Mouse (Mus musculus) embryo, embryonic 10.5 days (tissue): Measurements from ENCODE around the gene Brpf1.
"Not testable (repeated sequence)": the region's sequence is repeated elsewhere in the genome, so short reads cannot be mapped to it uniquely, and the experiment has no call there.

Experiments used
- DNase-seq: peaks from one replicate; pipeline ENCODE4 v3.0.0-alpha.2; 2015; ENCODE audit warnings: low spot score

Brpf1 gene

DNA sequence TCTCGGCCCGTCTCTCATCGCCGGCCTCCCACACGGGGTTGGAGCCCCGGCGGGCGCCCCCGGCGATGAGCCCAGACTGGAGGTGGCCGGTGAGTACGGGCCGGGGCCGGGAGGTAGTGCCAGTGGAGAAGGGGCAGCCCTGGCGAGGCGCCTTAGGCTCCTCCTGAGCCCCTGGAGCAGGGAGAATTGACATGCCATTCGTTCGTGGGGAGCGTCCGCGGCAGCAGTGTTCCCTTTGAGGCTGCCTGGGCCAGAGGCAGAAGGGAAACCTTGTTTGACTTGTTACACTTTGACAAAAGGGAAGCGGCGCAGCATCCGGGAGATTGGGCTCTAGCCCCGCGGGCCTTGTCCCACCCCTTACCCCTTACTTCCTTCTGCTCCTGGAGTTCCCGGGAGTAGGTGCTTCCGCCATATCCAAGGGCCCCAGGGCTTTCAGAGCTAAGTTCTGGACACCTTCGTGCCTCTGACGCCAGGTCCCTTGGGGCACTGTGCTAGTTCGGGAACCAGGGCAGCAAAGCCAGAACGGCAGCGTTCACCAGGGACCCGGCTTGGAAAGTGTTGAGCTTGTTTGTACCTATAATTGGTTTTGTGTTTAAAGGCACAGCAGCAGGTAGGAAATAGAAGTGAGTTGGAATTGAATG, 664 bp downstream of the Brpf1 start:
- DNase-seq, result peak; percentile 47

DNA sequence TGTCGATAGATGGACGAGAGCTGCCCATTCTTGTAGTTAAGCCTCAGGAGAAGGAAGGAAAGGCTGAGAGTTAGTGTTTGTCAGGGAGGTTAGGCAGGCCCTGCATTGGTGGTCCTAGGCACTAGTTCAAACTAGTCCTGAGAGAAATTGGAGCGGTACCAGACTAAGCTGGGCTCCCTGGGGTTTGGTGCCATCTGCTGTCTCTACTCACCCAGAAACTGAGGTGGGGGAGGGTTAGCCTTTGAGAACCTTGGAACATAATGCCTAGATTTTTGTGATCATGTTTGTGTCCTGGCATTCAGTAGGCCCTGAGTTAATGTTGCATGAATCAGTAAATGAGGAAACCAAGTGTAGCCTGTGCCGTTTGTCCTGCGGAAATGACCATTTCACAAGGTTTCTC, 1.2 kb downstream of the Brpf1 start:
- DNase-seq, result peak; percentile 39

DNA sequence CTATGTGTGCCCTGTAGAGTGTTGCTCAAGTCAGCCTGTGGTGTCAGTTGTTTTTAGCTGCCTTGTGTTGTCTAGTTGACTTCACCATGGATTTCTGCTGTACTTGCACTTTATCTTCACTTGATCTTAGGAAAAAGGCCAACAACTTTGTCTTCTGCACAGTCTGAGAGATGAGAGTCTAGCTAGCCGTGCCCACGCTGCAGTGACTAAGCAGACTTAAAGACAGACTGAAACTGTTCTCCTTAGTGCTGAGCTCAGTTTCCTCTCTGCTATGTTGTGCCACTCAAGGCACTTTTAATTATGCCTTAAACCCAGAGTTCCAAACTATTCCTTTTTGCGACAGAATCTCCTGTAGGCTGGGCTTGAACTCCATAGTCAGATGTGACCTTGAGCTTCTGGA, 9.0 kb downstream of the Brpf1 start:
- no peak for DNase-seq

DNA sequence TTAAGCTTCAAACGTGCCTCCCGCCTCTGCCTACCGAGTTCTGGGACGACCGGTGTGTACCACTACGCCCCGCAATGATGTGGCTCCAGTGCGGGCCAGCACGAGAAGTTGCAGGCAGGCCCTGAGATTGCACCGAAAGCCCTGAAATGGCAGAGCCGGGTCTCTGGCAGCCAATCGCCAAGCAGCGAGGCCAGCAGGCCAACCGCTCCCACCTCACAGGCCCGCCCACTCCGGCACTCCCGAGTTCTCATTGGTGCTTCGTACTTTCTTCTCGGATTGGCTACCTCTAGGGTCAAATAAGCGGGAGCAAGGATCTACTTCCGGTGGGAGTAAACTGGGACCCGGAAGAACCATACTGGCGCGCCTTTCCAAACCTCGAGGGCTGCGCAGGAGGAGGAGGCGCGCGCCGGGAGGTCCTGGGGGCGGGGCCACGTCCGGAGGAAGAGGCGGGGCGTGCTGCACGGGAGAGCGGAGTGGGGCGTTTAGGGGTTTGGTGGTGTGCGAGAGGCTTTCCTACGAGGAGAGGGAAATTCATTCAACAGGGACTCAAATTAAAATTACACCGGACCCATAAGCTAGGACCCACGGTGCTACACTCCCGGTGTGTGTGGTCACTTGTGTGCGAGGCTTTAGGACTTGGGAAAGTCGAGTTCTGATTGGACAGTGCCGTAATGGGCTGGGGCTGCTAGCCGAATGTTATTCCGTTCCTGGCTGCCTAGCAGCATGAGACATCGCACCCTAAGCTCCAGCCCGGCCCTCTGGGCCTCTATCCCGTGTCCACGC, 19.8 kb downstream of the Brpf1 start, which contains the start of gene Ogg1:
Gene Ogg1 (plus strand): TSS at position 440 of the 783 bp plus-strand sequence.
- DNase-seq, result peak; percentile 99

DNA sequence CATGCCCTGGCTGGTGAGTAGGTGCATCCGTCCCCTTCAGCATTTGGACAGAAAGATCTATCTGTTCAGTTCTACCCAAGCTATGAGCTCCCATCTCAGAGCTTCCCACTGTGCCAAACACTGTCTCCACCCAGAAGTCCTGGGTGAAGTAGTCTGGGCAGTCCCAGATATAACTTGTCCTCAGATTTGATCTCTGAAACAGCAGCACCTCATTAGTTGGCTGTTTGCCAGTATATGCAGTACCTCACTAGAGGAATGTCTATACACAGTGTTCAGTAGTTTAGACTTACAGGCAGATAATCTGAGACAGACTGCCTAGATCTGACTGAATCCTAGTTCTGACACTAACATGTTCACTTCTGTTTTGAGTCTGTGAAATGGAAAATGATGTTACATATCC, 22.5 kb downstream of the Brpf1 start:
- no peak for DNase-seq

DNA sequence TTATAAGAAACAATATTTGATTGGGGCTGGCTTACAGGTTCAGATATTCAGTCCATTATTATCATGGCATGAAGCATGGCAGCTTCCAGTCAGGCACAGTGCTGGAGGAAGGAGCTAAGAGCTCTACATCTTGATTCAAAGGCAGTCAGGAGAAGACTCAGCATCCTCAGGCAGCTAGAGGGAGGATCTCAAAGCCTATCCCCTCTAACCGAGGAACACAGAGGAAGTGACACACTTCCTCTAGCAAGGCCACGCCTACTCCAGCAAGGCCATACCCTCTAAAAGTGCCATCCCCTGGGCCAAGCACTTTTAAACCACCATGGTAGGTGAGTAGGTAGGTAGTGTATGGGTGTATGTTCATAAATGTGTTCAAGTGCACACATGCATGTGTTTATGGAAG, 23.6 kb downstream of the Brpf1 start:
- no peak for DNase-seq

DNA sequence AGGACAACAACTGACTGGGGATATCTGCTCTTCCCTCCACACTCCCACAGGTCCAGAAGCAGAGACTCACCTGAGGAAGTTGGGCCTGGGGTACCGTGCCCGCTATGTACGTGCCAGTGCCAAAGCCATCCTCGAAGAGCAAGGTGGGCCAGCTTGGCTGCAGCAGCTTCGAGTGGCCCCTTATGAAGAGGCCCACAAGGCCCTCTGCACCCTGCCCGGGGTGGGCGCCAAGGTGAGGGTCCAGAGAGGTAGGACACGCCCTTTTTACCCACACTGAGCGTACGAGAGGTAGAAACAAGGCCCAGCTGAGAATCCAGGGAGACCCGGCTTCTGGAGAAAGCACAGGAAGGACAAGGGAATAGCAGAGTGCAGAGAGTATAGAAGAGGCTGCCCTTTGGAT, 24.8 kb downstream of the Brpf1 start:
- no peak for DNase-seq

DNA sequence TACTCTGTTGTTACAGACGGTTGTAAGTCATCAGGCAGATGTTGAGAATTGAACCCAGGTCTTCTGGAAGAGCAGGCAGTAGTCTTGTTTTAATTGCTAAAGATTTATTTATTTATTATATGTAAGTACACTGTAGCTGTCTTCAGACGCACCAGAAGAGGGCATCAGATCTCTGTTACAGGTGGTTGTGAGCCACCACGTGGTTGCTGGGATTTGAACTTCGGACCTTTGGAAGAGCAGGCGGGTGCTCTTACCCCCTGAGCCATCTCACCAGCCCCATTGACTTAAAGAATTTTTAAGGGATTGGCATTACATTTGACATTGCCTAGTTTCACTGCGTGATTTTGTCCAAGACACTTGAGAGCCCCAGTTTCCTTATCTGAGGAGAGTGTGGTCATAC, 25.8 kb downstream of the Brpf1 start:
- not testable (repeated sequence) for DNase-seq

DNA sequence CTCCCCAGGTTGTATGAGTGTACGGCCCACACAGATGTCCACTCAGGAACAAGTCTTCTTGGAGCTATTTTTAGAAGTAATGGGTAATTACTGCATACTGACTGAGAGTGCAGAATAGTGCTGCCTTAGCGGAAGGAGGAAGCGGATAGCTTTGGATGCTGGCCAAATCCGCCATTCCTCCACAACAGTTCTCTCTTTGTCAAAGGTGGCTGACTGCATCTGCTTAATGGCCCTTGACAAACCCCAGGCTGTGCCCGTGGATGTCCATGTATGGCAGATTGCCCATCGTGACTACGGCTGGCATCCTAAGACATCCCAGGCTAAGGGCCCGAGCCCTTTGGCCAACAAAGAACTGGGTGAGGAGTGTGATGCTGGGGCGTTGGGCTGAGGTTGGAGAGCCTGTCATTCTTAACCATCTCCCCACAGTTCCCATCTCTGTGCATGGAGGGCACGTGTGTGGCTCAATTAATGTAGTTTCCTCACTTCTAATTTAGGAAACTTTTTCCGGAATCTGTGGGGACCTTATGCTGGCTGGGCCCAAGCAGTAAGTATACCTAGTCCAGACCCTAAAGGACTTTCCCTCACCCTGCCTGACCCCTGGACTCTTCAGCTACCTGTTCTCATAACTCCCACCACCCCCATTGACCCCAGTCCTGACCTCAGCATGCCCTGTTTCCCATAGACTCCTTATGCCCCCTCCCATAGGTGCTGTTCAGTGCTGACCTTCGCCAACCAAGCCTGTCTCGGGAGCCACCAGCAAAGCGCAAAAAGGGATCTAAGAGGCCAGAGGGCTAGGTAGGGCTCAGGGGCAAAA, 26.4 kb downstream of the Brpf1 start:
- DNase-seq, result no peak

DNA sequence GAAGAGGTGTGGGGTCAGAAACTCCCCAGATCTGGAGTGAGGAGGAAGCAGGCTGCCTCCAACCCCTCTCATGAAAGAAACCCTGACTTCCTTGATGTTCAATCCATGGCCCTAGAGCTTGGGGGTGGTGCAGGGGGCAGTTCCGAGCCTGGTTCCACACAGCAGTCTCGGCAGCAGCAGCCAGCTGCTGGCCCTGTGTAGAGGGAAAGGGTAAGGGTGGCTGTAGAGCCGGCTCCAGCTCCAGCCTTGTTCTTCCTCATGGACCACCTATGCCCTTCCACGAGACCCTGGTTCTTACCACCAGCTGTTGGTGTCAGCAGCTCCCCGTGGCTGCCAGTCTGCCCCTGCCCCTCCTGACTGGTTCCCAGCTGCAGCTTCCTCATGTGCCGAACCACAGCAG, 27.3 kb downstream of the Brpf1 start:
- DNase-seq, result no peak

DNA sequence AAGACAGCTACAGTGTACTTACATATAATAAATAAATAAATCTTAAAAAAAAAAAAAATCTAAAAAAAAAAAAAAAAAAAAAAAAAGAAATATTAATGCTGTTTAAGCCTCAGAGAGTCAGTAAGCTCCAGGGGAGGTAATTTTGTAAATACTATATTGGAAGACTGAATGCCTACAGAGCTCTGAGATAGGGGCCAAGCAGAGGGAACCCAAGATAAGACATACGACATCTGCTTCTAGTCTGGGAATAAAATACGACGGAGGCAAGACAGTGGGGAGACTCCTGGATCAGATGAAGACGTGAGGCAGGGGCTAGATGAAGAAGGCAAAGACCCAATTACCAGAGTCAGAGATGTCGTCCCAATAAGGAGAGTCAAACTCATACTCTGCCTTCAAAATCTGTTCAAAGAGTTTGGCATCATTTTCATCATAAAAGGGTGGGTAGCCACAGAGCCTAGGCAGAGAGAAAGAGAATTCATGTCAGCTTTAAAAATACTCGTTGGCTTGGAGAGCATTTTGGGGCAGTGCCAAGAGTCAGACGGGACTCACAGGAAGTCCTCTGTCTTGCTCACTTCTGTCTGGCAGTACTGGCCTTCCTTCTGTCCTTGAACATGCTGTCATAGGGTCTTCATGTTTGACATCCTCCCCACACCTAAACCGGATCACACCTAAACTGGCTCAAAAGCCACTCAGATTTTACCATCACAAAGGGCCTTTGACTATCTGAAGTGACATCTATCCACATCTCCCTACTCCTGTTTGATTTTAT, 30.1 kb downstream of the Brpf1 start:
- no peak for DNase-seq

DNA sequence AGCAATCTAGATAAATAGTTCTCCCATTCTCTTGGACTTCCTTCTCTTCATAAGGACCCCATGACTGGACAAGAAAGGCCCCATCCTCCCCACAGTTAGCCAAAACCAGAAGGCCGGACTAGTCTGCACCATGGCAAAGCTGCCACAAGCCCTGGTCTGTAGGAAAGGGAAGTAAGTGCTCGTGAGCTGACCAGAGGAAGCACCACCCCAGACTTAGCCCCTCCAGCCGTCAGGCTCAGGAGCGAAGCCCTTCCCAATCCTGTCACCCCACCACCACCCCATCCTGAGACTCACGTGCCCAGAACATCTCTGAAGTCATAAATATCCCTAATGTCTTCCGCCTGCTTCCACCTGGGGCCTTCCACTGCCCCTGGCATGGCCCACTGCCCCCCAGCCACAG, 34.6 kb downstream of the Brpf1 start:
- DNase-seq, result no peak

DNA sequence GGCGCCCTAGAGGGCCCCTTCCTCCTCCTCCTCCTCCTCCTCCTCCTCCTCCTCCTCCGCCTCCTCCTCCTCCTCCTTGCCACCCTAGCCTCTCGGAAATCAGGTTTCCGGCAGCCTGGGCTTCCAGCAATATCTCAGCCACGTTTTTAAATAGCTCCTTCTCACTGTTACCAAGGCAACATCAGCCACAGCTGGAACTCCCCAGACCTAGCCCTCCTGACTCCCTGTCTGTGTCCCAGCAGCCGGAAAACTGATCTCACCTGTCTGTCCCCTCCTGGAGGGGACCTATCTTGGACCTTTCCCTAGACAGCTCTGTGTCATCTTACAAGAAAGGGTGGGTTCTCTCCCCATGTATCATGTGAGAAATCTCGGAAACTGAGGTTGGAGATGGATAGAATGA, 35.4 kb downstream of the Brpf1 start:
- DNase-seq, result no peak

DNA sequence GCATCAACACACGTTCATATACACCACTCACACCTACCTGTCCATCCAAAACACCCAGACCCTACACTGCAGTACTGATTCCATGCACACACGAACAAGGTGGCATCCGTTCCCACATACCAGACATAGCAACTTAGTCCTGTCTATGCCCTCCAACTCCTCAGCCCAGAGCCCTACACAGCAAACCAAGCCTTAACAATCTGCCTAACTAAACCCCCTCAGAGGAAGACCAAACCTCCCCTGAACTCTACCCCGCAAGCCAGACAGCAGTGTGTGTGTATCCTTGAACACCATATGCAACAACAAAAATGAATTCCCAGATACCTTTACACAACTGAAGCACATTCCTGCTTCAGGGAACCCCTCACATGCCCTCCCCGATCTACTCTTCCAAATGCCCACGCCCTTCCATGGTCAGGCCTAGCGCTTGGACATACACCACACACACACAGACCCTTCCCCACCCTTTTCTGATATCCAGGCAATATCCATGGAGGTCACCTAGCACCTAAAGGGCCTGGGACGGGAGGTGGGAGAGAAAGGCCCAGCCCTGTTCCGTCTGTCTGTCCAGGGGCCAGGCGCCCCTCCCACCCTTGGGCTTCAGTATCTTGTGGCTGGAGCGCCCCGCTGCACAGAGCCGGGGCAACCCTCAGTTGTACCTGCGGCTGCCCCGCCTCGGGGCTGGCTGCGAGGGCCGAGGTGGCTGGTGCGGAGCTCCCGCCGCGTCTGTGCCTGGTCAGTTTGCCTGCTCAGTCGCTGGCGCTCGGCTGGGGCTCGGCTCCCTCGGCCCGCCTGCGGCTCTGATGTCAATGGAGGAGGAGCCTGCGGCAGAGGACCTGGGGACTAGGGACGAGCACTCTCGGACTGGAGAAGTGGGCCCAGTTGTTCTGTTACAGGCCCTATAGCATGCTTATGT, 36.5 kb downstream of the Brpf1 start, which contains the start of gene Camk1:
Gene Camk1 (minus strand): TSS at position 808 of the 916 bp plus-strand sequence.
- DNase-seq, result peak; percentile 75

DNA sequence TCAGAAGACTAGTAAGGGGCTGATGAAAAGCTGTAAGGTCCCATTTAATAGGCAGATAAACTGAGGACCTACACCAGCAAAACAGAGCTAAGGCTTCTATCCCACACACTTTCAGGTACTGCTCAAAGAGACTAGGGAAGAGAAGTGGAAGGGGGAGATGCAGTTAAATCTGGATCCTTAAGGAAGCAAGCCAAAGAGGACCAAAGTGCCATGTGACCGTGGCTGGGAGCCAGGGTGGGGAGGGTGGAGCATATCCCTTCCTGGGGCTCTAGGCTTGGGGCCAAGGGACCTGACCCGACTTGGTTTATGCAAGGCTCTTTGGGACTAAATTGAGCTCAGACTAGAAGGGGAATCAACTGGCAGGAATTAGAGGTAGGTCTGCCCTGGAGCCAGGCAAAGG, 37.4 kb downstream of the Brpf1 start:
- DNase-seq, result no peak

DNA sequence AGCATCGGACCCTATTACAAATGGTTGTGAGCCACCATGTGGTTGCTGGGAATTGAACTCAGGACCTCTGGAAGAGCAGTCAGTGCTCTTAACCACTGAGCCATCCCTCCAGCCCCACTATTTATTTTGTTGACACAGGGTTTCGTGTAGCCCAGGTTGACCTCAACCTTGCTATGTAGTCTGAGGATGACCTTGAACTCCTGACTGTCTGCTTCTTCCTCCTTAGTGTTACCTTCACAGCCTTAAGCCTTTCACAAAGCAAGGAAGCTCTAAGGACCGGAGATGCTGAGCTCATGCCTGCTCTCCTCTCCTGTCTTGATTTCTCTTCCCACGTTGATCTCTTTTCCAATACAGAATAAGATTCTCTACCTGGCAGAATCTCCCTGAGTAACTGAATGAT, 40.0 kb downstream of the Brpf1 start:
- DNase-seq, result no peak

DNA sequence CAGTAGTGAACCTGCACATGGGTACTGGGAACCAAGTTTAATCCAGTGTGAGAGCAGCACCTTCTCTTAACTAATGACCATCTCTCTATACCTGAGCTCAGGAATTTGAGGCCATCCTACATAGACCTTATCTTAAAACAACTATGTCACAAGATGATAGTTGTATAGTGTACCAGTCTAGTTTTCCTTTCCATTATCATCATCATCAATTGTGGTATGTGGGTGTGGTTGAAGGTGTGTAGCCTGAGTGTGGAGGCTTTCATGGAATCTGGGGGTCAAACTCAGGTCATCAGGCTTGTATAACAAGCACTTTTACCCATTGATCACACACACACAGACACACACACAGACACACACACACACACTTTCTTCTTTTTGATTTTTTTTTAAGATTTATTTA, 43.6 kb downstream of the Brpf1 start:
- no peak for DNase-seq

DNA sequence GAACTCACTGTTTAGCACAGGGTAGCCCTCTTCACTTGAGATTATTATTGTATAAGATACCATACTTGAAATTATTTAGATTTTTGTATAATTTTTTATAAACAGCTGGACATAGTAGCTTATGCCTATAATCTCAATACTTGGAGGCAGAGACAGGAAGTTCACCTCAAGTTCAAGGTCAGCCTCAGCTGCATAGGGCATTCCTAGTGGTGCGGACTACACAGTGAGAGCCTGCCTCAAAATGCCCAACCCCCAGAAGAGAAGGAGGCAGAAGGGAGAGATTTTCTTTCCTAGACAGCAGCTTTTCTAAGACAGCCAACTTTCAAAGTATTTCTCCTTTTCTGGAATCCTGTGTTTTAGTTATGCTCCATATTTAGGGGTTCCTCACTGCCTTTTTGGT, 44.2 kb downstream of the Brpf1 start:
- DNase-seq, result no peak

DNA sequence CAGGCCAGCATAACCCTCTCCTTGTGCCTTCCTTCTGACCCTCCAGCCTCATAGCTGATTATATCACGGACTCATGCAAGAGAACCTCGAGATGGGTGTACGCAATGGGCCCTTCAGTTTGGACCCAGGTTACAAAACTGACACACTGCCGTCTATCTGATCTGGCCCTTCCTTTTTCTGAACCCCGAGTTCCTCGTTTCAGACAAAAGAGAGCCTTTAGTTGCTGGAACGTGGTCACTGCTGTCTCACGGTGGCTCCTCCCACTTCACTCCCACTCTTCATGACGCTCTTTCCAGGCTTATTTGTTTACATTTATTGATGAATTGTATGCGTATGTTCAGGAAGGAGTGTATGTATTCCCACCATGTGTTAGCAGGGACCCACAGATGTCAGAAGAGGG, 44.7 kb downstream of the Brpf1 start:
- DNase-seq, result no peak

DNA sequence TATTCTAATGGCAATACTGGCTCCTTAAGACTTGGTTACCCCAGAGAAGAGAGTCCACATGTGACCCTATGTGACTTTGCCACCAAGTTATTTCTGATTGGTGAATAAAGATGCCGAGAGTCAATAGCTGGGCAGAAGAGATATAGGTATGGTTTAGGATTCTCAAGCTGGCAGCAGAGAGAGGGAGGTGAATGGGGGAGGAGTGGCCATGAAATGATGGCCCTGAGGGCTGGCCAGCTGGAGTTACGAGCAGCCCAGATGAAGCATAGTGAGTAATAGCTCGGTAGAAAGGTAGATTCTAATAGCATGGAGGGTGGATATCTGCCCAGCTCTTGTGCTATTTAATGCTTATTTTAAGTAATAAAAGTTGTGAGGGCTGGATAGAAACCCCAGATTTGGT, 45.9 kb downstream of the Brpf1 start:
- no peak for DNase-seq

DNA sequence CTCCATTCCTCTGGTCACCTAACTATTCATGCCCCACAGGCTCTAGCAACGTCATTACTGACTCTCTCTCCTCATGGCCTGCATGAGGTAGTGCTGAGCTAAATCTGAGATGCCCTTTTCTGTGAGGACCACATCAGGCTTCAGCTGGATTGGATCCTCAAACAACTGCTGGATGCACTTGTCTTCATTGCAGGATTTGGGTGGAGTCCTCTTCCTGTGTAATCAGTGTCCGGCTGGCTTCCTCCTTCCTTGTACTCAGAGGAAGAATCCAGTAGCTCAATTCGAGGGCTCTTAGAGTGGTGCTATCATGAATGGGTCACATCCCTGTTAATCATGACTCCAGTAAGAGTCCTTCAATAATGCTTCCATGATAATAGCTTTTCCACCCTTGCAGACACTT, 46.8 kb downstream of the Brpf1 start:
- no peak for DNase-seq
